Mouse (Mus musculus) neural tube, embryonic 15.5 days (tissue): Measurements from ENCODE around the gene Mfap2. TPM values are rescaled to one million over a fixed set of nuclear protein-coding genes. Genes with fewer than 3 reads are reported as not detected.

Experiments
- ATAC-seq: fragments of 200-750 bp; cut with Nextera tagmentation; 2 replicates; pipeline ENCODE4 v1.8.0; 2017; ENCODE audit warnings: mild to moderate bottlenecking, moderate TSS enrichment, moderate library complexity; ENCODE audit not compliant: low FRiP score
- H3K27ac ChIP-seq: fragments of 300-500 bp; sonication (generic); replicated peaks from 2 replicates; pipeline ENCODE4 v1.5.1; 2015; ENCODE audit warnings: mild to moderate bottlenecking, inconsistent platforms
- H3K27me3 ChIP-seq: fragments of 300-500 bp; sonication (generic); replicated peaks from 2 replicates; pipeline ENCODE4 v1.6.1; 2015; ENCODE audit warnings: inconsistent platforms
- H3K36me3 ChIP-seq: fragments of 300-500 bp; sonication (generic); 2 replicates; pipeline ENCODE4 v1.6.1; 2015; ENCODE audit warnings: inconsistent platforms
- H3K4me1 ChIP-seq: fragments of 300-500 bp; sonication (generic); 2 replicates; pipeline ENCODE4 v1.6.1; 2015; ENCODE audit warnings: inconsistent platforms
- H3K4me2 ChIP-seq: fragments of 300-500 bp; sonication (generic); 2 replicates; pipeline ENCODE4 v1.6.1; 2015; ENCODE audit warnings: inconsistent platforms, mild to moderate bottlenecking, moderate library complexity
- H3K4me3 ChIP-seq: fragments of 300-500 bp; sonication (generic); replicated peaks from 2 replicates; pipeline ENCODE4 v1.5.1; 2015; ENCODE audit warnings: mild to moderate bottlenecking, inconsistent platforms
- H3K9ac ChIP-seq: fragments of 300-500 bp; sonication (generic); replicated peaks from 2 replicates; pipeline ENCODE4 v1.6.1; 2015; ENCODE audit warnings: mild to moderate bottlenecking, inconsistent platforms
- H3K9me3 ChIP-seq: fragments of 300-500 bp; sonication (generic); replicated peaks from 2 replicates; pipeline ENCODE4 v1.6.1; 2016; ENCODE audit warnings: inconsistent platforms
- WGBS: fragments of 180-500 bp; shearing (Covaris S2); methylation state at CpG from one replicate; pipeline ENCODE4 v1.1.7; 2015; ENCODE audit warnings: mixed read lengths; 5-methylcytosine and 5-hydroxymethylcytosine counted together
- polyA plus RNA-seq: library from polyadenylated mRNA; unstranded; fragments of >200 nt; fragmentation: Nextera tagmentation; extraction: Ambion mirVana; gene quantifications from 2 replicates; pipeline ENCODE4 v1.2.1, GENCODE M21; 2015

Gene Mfap2
- polyA plus RNA-seq, 1 experiment from 2014 or later = 210 TPM

DNA sequence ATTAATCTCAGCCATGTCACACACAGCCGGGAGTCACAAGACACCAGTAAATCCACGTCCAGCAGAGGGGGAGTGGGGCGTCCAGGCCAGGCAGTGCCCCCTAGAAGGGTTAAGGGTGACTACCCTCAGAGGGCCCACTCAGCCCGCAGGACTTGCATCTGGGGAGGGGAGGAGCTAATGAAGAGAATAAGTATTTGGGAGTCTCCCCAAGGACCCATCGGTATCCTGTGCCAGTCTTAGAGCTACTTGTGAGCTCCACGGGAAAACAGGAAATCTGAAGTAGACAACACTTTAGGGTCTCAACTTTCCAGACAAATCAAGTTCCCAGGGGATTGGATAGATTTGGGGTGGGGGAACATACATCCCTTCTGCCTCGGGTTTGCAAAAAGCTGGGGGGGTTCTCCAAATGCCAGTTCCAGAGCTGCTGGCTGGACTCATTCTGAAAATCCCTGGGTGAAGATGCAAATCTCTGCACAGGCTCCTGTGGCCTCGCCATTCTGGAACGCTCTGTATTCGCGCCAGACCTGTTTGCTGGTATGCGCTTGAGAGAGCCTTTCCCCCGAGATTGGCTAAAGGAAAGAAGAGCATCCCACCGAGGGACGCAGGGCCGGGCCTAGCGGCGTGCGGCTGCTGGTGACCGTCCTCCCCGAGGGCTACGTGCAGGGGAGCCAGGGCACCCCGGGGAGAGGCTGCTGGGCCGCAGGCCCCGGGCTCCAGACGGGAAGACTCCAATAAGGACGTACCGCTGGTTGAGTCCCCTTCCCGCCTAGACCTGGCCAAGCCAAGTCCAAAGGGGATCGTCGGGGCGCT is 49.6 kb downstream of the Mfap2 start:
- H3K27ac ChIP-seq = peak overlapping the region; percentile 95
- WGBS = 1% methylated on average over 31 of the region's 32 CpGs
- peaks cover 21% of the 10 kb centered on the region for H3K4me1 ChIP-seq
- ATAC-seq = 0 out of 2 replicates have a peak, but pooled peaks have one; percentile 2
- H3K4me3 ChIP-seq = peak overlapping the region; percentile 60
- 0 out of 2 replicates have a peak, but pooled peaks cover 3% of the 10 kb centered on the region for H3K36me3 ChIP-seq
- peak overlapping the region; percentile 71 for H3K9ac ChIP-seq
- no peaks in the 10 kb centered on the region for H3K27me3 ChIP-seq
- peak overlapping the region; percentile 70 for H3K4me2 ChIP-seq
- H3K9me3 ChIP-seq = no peaks in the 10 kb centered on the region

GRCm38 (mm10) chr4:141060426-141061301 is 50.4 kb downstream of the Mfap2 start, which contains the start of gene Crocc:
Gene Crocc, minus strand, starts transcription at chr4:141060550.
- ATAC-seq = peak; percentile 94
- H3K9ac ChIP-seq = peak within 1 kb of the TSS; percentile 71
- H3K27ac ChIP-seq = peak within 1 kb of the TSS; percentile 95
- no peaks in the 10 kb centered on the region for H3K9me3 ChIP-seq
- no peaks in the 10 kb centered on the region for H3K27me3 ChIP-seq
- peaks cover 21% of the 10 kb centered on the region for H3K4me1 ChIP-seq
- peaks cover 5% of the 10 kb centered on the region for H3K36me3 ChIP-seq
- H3K4me2 ChIP-seq = peak within 1 kb of the TSS; percentile 70
- H3K4me3 ChIP-seq = peak within 1 kb of the TSS; percentile 60
- WGBS = under 1% methylated on average over 68 of the region's 77 CpGs

DNA sequence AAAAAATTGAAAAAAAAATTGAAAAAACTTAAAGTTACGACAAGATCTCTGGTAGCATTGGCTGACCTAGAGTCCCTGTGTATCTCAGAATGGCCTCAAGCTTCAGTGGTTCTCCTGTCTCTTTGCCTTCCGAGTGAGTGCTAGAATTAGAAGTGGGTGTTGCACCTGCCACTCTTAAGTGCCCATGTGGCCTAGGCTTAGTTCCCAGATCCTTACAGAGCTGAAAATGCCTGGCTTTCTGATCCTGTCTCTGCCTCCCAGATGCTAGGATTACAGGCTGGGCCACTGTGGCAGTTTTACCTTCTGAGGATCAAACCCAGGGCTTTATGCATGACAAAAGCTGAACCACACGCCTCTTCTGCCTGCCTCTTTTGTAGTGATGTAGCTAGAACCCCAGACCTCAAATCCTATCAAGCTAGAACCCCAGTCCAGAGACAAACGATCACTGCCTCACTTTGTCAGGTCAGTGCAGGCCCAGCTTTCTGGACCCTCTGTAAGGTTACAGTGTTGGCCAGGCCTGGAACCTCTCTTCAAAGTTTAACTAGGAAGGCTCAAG is 54.0 kb downstream of the Mfap2 start:
- no peak overlapping the region for H3K9ac ChIP-seq
- peaks cover 37% of the 10 kb centered on the region for H3K36me3 ChIP-seq
- no peak for ATAC-seq
- H3K4me1 ChIP-seq = peaks cover 29% of the 10 kb centered on the region
- no peak overlapping the region for H3K27ac ChIP-seq
- no peak overlapping the region for H3K4me3 ChIP-seq
- no peaks in the 10 kb centered on the region for H3K27me3 ChIP-seq
- WGBS = 88% methylated on average over 4 of the region's 4 CpGs
- no peaks in the 10 kb centered on the region for H3K9me3 ChIP-seq
- no peak overlapping the region for H3K4me2 ChIP-seq

DNA sequence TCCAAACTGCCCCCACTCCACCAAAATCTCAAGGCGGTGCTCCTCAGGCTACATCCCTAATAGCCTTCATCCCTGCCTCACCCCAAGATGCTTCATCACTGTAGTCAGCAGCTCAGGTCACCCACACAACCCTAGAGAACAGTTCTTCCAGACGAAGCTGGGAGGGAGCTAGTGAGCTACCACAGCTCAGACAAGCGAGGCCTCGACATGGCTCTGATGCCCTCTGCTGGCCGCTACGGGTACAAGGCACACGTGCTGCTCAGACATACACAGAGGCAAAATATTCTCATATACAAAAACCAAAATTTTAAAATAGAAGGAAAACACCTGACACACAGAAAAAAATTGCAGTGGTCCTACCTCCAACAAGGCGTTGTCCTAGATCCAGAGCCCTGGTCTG is 54.9 kb downstream of the Mfap2 start:
- Histone ChIP-seq H3K9me3 (no peaks in the 10 kb centered on the region), H3K9ac (no peak overlapping the region), H3K36me3 (peaks cover 46% of the 10 kb centered on the region), H3K27ac (no peak overlapping the region), H3K4me1 (peaks cover 22% of the 10 kb centered on the region), H3K4me3 (no peak overlapping the region), H3K4me2 (no peak overlapping the region), H3K27me3 (no peaks in the 10 kb centered on the region)
- no peak for ATAC-seq
- WGBS = 6% methylated on average over 8 of the region's 8 CpGs

Other genes with a start within 250 kb of the Mfap2 start
- 0.20 and 1.6 TPM in 2 replicates for gene Padi4, start 236.2 kb upstream of the Mfap2 start, polyA plus RNA-seq
- 0.22 TPM in 1 of 2 replicates, not detected in the other for gene Padi3, start 199.8 kb upstream of the Mfap2 start, polyA plus RNA-seq
- gene Padi1, start 164.6 kb upstream of the Mfap2 start, polyA plus RNA-seq = 0.08 and 0.24 TPM in 2 replicates
- gene Padi2, start 104.1 kb upstream of the Mfap2 start, polyA plus RNA-seq = 1.0 and 2.9 TPM in 2 replicates
- gene Sdhb, start 49.2 kb upstream of the Mfap2 start, polyA plus RNA-seq = 492 and 530 TPM in 2 replicates
- 162 and 188 TPM in 2 replicates for gene Atp13a2, start 23.5 kb upstream of the Mfap2 start, polyA plus RNA-seq
- gene Crocc, start 50.1 kb downstream of the Mfap2 start, polyA plus RNA-seq = 4.5 and 4.9 TPM in 2 replicates
- 56.8 and 59.8 TPM in 2 replicates for gene Necap2, start 67.9 kb downstream of the Mfap2 start, polyA plus RNA-seq
- 0.51 and 0.55 TPM in 2 replicates for gene Spata21, start 77.9 kb downstream of the Mfap2 start, polyA plus RNA-seq
- gene Szrd1, start 129.4 kb downstream of the Mfap2 start, polyA plus RNA-seq = 23.7 and 29.1 TPM in 2 replicates
- 23.3 and 23.8 TPM in 2 replicates for gene Fbxo42, start 137.5 kb downstream of the Mfap2 start, polyA plus RNA-seq
- gene Rsg1, start 203.5 kb downstream of the Mfap2 start, polyA plus RNA-seq = 8.9 and 9.0 TPM in 2 replicates
- gene Arhgef19, start 229.1 kb downstream of the Mfap2 start, polyA plus RNA-seq = 1.3 and 3.8 TPM in 2 replicates